Mouse (Mus musculus) adrenal gland, postnatal 4 days (tissue): ENCODE data around the gene Cxadr. TPM values are rescaled to one million over a fixed set of nuclear protein-coding genes. Genes with fewer than 3 reads are reported as not detected.
"Not testable (repeated sequence)": the region's sequence is repeated elsewhere in the genome, so short reads cannot be mapped to it uniquely, and the experiment has no call there.

Experiments
- DNase-seq, 2 experiments: peaks; one replicate each; pipeline ENCODE4 v3.0.0; 2021 to 2022; ENCODE audit warnings: low spot score in 2 of 2, mixed read lengths in 2 of 2
- total RNA-seq, 2 experiments: library from RNA; stranded (reverse); gene quantifications; 2 replicates each; pipeline ENCODE4 v1.2.3; 2021

Gene Cxadr
- total RNA-seq, 2 experiments from 2014 or later: 16.8 to 18.4 TPM

GRCm38 (mm10) chr16:78361466-78361865 is 60.2 kb downstream of the Cxadr start:
- DNase-seq: no peak

- DNase-seq: not testable (repeated sequence)
Measured at GRCm38 (mm10) chr16:78364554-78364953, 63.3 kb downstream of the Cxadr start.

DNA sequence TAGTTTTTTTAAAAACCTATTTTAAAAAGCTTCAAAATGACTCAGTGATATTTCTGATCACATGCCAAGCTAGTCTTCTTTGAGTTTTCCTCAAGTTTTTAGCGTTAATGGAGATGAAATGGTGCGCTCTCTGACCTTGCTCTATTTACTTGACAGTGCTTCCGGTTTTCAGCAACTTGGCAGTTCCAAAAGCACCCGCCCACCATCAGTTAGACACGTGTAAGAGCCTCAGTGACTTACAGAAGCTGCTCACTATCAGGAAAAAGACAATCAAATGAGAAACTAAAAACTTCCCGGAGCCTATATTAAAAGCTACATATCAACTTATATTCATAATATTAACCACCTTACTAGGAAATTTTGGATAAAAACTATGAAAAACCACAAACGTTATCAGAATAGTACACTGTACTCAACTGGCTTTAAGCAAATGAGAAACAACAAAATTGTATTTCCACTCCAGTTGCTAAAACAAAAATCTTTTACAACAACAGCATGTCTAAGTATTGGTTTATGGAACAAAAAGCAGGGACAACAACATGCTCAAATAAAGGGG is 70.3 kb downstream of the Cxadr start:
- DNase-seq: no peak

- no peak for DNase-seq
Measured at GRCm38 (mm10) chr16:78372786-78373185, 71.5 kb downstream of the Cxadr start.

GRCm38 (mm10) chr16:78373743-78374142 is 72.5 kb downstream of the Cxadr start:
- no peak for DNase-seq

DNA sequence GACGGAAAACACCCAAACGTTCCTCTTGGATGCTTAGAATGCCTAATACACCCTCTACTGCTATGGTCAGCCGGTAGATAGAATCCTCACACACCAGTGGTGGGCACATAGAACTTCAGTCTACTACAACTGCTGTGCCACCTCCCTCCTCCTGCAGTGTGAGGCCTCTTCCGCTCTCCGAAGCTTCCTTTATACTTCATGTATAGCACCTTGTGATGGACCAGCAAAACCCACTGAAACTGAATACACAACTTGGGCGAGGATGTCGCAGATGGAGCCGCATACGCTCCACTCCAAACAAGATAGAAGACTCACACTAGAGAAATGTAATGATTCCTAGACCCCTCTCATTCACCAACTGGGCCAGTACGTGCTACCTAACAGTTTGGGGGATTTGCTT is 73.9 kb downstream of the Cxadr start:
- no peak for DNase-seq

DNA sequence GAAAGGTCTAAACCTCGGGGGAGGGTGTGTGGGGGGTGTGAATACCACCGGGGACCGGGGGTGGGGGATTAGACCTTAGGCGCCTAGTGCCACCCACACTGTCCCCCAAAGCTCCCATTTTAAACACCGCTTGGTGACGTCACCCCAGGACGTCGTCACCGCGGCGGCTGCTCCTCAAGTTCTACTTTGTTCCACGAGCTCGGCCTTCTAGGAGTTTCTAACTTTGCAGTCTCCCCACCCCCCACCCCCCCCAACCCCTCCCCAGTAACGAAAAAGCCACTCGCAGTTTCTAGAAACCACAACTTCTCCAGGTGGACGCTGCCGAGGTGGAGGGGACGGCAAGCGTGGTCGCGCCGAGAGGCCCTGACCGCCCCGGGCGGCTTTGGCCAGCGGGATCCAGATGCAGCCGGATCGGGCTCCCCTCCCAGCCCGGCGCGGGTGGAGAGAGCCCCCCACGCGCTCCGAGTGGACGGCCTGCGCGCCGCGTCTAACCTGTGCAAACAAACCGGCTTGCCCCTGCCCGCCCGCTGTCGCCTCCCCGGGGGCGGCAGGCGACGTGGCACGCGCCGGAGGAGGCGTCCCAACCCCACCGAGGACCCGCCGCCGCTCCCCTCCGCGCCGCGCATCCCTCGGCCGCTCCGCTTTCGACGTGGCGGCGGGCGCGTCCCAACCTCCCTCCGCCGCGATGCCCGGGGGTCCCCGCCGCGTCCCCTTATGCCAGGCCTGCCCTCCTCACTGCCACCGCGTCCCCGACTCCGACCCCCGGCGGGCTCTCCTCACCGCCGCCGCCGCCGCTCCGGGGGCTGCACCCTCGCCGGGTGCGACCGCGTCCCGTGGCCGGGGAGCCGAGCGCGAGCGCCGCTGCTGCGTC is 74.8 kb downstream of the Cxadr start:
- peak; percentile 14 to 16 for DNase-seq

GRCm38 (mm10) chr16:78376745-78377570 is 75.7 kb downstream of the Cxadr start, which contains the start of gene Btg3:
Gene Btg3 (minus strand): TSS chr16:78377192.
- peak; percentile 76 for DNase-seq

- no peak for DNase-seq
Measured at GRCm38 (mm10) chr16:78378493-78378892, 77.2 kb downstream of the Cxadr start.

DNA sequence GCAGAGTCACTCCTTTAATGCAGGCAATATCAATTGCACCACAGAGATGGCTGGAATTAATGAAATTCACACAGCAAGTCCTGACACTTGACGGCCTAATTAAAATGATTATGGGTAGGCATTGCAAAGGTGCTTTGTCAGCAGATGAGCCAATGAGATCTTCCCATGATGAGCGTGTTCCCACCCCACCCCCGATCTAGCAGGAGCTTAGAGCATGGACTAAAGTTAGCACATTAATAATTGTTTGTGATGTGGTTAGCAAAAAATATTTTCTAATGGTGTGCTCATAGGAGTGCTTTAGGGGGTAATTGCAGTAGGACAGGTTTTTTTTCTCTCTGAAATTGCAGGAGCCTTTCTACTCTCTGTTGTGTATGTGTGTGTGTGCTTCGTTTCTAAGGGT is 87.8 kb downstream of the Cxadr start:
- no peak for DNase-seq

DNA sequence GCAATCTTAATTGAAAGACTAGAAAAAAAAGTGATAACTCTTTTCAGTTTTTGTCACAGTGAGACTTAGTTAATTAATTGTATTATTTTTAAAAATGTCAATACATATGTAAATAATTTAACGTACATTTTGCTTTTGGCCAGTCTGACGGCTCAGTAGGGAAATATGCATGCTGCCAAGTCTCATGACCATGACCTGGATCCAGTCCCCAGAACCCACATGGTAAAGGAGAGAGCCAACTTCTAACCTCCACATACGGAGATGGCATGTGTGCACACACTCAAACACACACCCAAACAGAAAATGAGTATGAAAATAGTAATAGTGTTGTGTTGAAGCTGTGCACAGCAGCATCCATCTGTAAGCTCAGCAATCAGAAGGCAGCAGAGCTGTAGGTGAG is 88.7 kb downstream of the Cxadr start:
- no peak for DNase-seq

DNA sequence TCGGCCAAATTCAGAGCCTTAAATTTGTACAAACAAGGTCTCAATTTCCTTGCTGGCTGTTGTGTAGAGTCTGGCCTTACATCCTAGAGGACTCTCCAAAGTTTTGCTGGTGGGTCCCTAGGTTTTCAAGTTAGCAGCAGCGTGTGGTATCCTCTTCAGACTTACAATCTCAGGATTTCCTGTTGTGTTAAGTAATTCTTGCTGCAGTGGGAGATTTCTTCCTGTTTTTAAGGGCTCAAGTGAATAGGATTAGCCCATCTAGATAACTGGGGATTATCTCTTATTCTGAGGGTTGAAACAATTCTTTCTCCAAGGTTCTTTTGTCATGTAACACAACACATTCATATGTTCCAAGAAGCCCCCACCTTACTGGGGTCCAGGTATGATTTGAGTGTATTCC is 90.1 kb downstream of the Cxadr start:
- DNase-seq: no peak

DNA sequence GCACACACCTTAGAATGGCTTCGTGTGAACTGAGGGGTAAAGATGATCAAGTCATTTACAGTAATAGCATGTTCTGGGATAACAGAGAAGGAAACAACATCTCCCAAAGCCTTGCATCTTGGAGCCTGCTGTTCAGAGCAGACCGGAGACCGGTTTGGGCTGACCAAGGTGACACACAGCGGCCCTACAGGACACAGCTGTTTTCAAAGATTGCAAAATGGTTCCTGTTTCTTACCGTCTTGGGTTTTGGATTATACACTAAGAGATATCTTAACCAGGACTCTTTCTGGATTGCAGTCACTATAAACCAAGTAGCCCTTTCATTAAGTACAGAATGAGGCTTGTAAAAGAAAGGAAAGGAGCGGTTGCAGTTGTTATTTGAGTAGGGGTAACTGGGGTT is 97.4 kb downstream of the Cxadr start:
- no peak for DNase-seq

DNA sequence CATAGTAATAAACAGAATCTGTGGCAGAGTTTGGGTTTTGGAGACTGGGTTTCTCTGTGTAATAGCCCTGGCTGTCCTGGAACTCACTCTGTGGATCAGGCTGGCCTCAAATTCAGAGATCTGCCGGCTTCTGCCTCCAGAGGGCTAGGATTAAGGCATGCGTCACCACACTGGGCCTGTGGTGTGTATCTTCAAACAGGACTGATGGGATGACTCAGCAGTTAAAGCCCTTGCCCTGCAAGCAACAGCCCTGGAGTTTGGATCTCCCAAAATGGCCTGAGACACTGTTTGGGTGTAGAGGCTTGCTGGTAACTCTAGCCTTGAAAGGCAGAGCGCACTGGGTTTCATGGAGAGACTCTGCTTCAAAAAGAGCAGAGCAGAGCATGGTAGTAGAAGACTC is 98.1 kb downstream of the Cxadr start:
- DNase-seq: no peak

DNA sequence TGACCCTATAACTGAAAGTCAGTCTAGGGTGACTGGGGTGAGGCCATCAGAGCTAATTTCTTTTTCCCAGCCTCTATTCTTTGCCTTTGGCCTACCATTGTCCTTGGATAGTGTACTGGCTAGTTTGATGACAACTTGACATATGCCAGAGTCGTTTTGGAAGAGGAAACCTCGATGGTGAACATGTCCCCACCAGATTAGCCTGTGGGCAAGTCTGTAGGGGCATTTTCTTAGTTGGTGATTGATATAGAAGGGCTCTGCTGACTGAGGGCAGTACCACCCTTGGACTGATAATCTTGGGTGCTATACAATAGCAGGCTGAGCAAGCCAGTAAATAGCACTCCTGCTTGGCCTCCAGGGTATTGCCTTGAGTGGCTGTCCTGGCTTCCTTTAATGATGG is 101.0 kb downstream of the Cxadr start:
- no peak for DNase-seq

- DNase-seq: no peak
Measured at GRCm38 (mm10) chr16:78406657-78407056, 105.4 kb downstream of the Cxadr start.

DNA sequence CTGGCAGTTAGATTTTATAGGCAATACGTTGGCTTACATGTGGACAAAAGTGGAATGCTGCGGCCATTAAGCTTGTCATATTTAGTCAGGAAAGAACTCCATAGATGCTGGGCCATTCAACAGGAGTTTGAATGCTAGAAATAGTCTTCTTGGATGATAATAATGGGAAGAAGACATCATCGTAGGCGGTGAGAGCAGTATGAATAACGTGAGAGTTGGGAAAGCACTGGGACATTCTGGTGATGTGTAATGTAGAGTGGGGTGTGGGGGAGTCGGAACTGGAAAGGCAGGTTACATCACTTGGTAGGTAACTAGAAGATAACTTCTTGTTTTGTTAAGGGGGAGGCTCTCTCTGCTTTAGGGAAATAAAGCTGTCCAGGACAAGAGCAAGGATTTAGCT is 106.6 kb downstream of the Cxadr start:
- no peak for DNase-seq

Other genes with a start within 250 kb of the Cxadr start
- gene Btg3, start 75.7 kb downstream of the Cxadr start, total RNA-seq: 10 to 100 TPM; 30.8 to 34.3 TPM